Mouse (Mus musculus): ENCODE measurements around the gene Zdhhc22. TPM values are rescaled to one million over a fixed set of nuclear protein-coding genes. Genes with fewer than 3 reads are reported as not detected.
A peak's percentile ranks its signal among the peaks of the same experiment; 100 is the strongest.

Zdhhc22 gene
- 0.43 and 0.91 TPM in 2 replicates for polyA plus RNA-seq (2015; fragmentation: Nextera tagmentation; extraction: Ambion mirVana)

DNA sequence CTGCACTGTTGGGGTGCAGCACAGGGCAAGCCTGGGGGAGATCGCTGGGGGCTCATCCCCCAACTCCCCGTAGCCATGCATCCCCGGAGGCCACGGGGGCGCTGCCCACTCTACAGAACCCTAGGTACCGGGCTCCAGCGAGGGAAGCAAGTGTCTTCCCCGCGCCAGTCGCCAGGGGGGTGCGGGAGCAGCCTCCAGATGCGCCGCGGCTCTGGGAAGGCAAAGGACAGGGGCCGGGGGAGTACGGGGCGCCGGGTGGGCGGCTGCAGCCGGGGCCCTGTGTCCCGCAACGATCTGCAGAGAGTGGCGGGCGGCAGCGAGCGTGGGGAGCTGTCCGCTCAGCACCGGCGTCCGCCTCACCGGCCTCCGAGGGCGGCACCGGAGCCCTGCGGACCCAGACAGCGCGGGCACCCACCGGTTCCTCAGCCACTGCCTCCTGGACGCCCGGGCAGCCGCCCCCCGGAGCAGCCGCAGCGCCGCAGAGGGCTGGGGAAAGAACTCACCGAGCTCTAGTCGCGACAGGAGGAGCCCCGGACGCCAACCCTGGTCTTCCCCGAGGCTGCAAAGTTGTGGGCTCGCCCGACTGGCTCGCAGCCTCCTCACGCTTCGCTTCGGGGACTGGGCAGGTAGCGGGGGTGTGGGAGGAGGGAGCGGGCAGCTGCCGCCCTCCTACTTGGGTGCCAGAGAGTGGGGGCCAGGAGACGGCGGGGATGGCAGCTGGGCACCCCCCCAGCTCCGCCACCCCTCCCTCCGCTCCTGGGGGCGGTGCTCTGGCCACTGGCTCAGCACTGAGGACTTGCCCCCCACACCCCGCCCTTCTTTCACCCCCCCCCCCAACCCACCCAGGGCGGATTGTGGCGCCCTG is at the start of gene Zdhhc22:
Gene Zdhhc22, minus strand, starts transcription at position 541 of the 865 bp plus-strand sequence.
- H3K27me3 ChIP-seq (ENCODE audit: control insufficient read depth, insufficient read depth, low read length), result peaks cover 48% of the 10 kb centered on the region
- peak; percentile 44; the same call in 1 of the 2 replicates for ATAC-seq (ENCODE audit: insufficient read depth, low FRiP score)

DNA sequence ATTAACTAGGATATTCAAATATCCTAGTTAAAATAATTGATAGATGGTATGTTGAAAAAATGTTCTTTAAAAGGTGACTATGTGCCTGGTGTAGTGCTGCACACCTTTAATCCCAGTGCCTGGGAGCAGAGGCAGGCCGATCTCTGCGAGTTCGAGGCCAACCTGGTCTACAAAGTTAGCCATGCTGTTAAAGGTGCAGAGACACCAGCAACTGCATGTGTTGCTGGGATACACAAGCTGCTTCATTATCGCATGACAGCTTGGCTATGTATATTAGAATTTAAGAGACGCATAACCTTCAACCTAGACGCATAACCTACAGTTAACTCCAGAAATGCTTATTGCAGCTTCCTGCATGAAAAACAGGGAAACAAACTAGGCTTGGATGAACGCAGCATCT is 46.4 kb upstream of the Zdhhc22 start:
- H3K9me3 ChIP-seq (replicated peaks; ENCODE audit: control insufficient read depth, low read length), result no peaks in the 10 kb centered on the region
- H3K4me2 ChIP-seq (ENCODE audit: low read depth, low read length), result no peak overlapping the region
- H3K4me3 ChIP-seq (replicated peaks; ENCODE audit: low read length), result no peak overlapping the region
- no peaks in the 10 kb centered on the region for H3K36me3 ChIP-seq (ENCODE audit: control insufficient read depth, insufficient read depth, low read length)
- no peak for ATAC-seq (ENCODE audit: insufficient read depth, low FRiP score)
- no peaks in the 10 kb centered on the region for H3K4me1 ChIP-seq (ENCODE audit: control insufficient read depth, insufficient read depth, low read length)
- H3K27ac ChIP-seq (ENCODE audit: low read length), result no peak overlapping the region
- no peaks in the 10 kb centered on the region for H3K27me3 ChIP-seq (ENCODE audit: control insufficient read depth, insufficient read depth, low read length)
- WGBS, result 89% methylated on average over 7 of the region's 7 CpGs
- H3K9ac ChIP-seq (ENCODE audit: low read length), result no peak overlapping the region

More for the DNA sequence above, at the start of gene Zdhhc22:
- Histone ChIP-seq H3K9me3 (replicated peaks; ENCODE audit: control insufficient read depth, low read length) (no peaks in the 10 kb centered on the region), H3K27ac (ENCODE audit: low read length) (no peak within 1 kb of the TSS), H3K4me1 (ENCODE audit: control insufficient read depth, insufficient read depth, low read length) (peaks cover 8% of the 10 kb centered on the region; the same call in 1 of the 2 replicates), H3K9ac (ENCODE audit: low read length) (no peak within 1 kb of the TSS), H3K36me3 (ENCODE audit: control insufficient read depth, insufficient read depth, low read length) (no peaks in the 10 kb centered on the region), H3K4me2 (ENCODE audit: low read depth, low read length) (peak within 1 kb of the TSS; percentile 42), H3K4me3 (replicated peaks; ENCODE audit: low read length) (peak within 1 kb of the TSS; percentile 19)
- 1% methylated on average over 64 of the region's 68 CpGs for whole genome bisulfite sequencing

DNA sequence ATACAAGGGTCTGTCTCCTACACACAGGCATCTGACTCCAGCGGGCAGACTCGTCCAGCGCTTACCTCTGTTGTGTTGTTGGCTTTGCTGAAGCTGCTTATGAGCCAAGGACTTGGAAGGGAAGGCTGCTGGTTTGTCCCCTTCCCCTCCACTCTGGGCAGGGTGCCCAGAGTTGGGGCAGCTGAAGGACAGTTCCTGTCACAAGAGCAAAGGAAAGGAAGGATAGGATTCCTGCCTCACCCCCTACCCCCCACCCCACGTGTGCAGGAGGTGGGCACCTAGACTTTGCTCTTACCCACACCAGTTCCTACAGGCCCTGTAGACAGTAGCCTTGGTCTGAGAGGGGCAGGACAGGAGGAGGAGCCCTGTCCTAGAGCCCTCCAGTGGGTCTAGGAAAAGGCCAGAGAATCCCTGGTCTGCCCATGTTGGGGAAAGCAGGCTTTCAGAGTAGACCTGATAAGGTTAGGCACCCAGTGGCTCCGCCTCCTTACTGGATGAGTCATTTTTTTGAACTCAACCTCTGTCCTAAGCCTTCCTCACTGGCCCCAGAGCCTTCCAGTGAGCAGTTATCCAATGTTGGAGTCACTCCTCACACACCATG is 41.0 kb upstream of the Zdhhc22 start:
- no peaks in the 10 kb centered on the region for H3K9me3 ChIP-seq (replicated peaks; ENCODE audit: control insufficient read depth, low read length)
- no peak overlapping the region for H3K4me2 ChIP-seq (ENCODE audit: low read depth, low read length)
- H3K4me3 ChIP-seq (replicated peaks; ENCODE audit: low read length), result no peak overlapping the region
- H3K27ac ChIP-seq (ENCODE audit: low read length), result no peak overlapping the region
- ATAC-seq (ENCODE audit: insufficient read depth, low FRiP score), result no peak
- no peaks in the 10 kb centered on the region for H3K36me3 ChIP-seq (ENCODE audit: control insufficient read depth, insufficient read depth, low read length)
- H3K9ac ChIP-seq (ENCODE audit: low read length), result no peak overlapping the region
- 67% methylated on average over 5 of the region's 5 CpGs for WGBS
- H3K4me1 ChIP-seq (ENCODE audit: control insufficient read depth, insufficient read depth, low read length), result no peaks in the 10 kb centered on the region
- H3K27me3 ChIP-seq (ENCODE audit: control insufficient read depth, insufficient read depth, low read length), result peaks cover 5% of the 10 kb centered on the region; the same call in 1 of the 2 replicates

DNA sequence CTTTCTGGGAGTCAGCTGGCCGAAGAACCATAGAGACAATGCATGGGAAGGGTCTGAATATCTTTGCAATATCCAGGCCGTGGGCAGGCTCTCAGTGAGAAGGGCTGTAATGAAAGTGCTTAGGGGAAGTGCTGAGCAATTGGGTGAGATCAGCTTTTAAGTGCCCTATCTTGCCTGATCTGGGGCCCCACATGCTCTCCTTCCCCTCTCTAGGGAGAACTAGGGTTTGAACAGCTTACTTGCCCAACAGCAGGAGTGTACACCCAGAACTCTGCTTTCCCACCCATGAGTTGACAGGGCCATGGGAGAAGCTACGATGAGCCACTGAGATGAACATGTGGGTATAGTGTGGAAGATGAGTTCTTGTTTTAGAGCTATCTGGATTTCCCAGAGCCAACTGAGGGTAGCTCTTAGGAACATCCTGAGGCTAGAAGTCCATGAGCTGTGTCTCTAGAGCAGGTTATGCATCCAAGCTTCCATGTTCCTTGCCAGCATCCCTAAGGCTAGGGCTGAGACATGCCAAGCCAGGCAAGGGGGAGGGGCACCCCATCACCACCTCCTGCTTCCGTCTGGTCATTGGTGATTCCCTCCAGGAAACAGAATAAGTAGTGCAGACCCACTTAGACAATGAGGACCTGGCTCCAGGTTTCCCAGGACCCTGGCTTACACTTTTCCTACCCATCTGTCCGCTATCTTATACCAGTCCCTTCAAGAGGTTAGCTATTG is 39.2 kb upstream of the Zdhhc22 start:
- H3K9ac ChIP-seq (ENCODE audit: low read length), result no peak overlapping the region
- no peaks in the 10 kb centered on the region for H3K9me3 ChIP-seq (replicated peaks; ENCODE audit: control insufficient read depth, low read length)
- no peak overlapping the region for H3K27ac ChIP-seq (ENCODE audit: low read length)
- no peaks in the 10 kb centered on the region for H3K4me1 ChIP-seq (ENCODE audit: control insufficient read depth, insufficient read depth, low read length)
- WGBS, result 75% methylated on average over 5 of the region's 5 CpGs
- peaks cover 8% of the 10 kb centered on the region; the same call in 1 of the 2 replicates for H3K27me3 ChIP-seq (ENCODE audit: control insufficient read depth, insufficient read depth, low read length)
- no peak overlapping the region for H3K4me2 ChIP-seq (ENCODE audit: low read depth, low read length)
- no peak for ATAC-seq (ENCODE audit: insufficient read depth, low FRiP score)
- H3K36me3 ChIP-seq (ENCODE audit: control insufficient read depth, insufficient read depth, low read length), result no peaks in the 10 kb centered on the region
- no peak overlapping the region for H3K4me3 ChIP-seq (replicated peaks; ENCODE audit: low read length)

DNA sequence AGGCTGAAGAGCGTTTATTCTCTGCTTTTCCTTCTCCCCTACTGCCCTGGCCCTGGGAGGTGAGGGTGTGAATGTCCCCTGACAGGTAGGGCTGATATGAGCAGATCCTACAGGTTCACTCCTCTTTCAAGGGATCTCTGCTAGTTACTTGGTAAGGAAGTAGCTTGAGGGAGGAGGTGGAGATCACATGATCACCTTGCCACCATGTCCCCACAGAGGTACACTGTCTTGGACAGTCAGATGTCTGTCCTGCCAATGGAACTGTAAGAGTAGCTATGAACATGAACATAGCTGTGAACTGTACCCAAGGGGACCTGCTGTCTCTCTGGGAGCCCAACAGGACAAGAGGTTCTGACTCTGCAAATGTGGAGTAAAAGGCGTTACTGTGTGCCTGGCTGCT is 37.8 kb upstream of the Zdhhc22 start:
- 50% methylated on average over 2 of the region's 2 CpGs for WGBS

DNA sequence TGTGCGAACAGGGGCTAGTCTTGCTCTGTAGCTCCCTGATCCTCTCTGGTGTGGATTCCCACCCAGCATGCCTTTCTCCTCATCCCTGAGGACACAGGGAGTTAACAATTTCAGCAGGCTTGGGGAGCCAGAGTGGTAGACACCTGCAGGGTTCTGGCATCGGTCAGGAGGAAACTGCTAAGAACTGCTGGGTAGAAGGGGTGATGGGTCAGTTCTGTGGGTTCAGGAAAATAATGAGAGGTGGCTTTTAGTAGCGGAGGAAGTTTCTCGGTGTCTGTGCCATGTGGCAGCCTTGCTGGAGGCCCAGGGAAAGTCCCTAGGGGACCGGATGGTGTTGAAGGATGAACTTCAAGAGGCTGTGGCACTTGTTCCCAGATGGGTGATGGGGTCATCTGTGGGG is 37.2 kb upstream of the Zdhhc22 start:
- ATAC-seq (ENCODE audit: insufficient read depth, low FRiP score), result no peak
- no peaks in the 10 kb centered on the region for H3K9me3 ChIP-seq (replicated peaks; ENCODE audit: control insufficient read depth, low read length)
- H3K4me1 ChIP-seq (ENCODE audit: control insufficient read depth, insufficient read depth, low read length), result no peaks in the 10 kb centered on the region
- H3K4me3 ChIP-seq (replicated peaks; ENCODE audit: low read length), result no peak overlapping the region
- H3K27me3 ChIP-seq (ENCODE audit: control insufficient read depth, insufficient read depth, low read length), result peaks cover 8% of the 10 kb centered on the region; the same call in 1 of the 2 replicates
- no peak overlapping the region for H3K27ac ChIP-seq (ENCODE audit: low read length)
- no peaks in the 10 kb centered on the region for H3K36me3 ChIP-seq (ENCODE audit: control insufficient read depth, insufficient read depth, low read length)
- H3K4me2 ChIP-seq (ENCODE audit: low read depth, low read length), result no peak overlapping the region
- 57% methylated on average over 5 of the region's 5 CpGs for WGBS
- H3K9ac ChIP-seq (ENCODE audit: low read length), result no peak overlapping the region

More for the DNA sequence above, 37.8 kb upstream of the Zdhhc22 start:
- no peak overlapping the region for H3K27ac ChIP-seq (ENCODE audit: low read length)
- H3K4me3 ChIP-seq (replicated peaks; ENCODE audit: low read length), result no peak overlapping the region
- ATAC-seq (ENCODE audit: insufficient read depth, low FRiP score), result no peak
- H3K36me3 ChIP-seq (ENCODE audit: control insufficient read depth, insufficient read depth, low read length), result no peaks in the 10 kb centered on the region
- no peaks in the 10 kb centered on the region for H3K4me1 ChIP-seq (ENCODE audit: control insufficient read depth, insufficient read depth, low read length)
- no peak overlapping the region for H3K9ac ChIP-seq (ENCODE audit: low read length)
- peaks cover 8% of the 10 kb centered on the region; the same call in 1 of the 2 replicates for H3K27me3 ChIP-seq (ENCODE audit: control insufficient read depth, insufficient read depth, low read length)
- no peak overlapping the region for H3K4me2 ChIP-seq (ENCODE audit: low read depth, low read length)
- no peaks in the 10 kb centered on the region for H3K9me3 ChIP-seq (replicated peaks; ENCODE audit: control insufficient read depth, low read length)

DNA sequence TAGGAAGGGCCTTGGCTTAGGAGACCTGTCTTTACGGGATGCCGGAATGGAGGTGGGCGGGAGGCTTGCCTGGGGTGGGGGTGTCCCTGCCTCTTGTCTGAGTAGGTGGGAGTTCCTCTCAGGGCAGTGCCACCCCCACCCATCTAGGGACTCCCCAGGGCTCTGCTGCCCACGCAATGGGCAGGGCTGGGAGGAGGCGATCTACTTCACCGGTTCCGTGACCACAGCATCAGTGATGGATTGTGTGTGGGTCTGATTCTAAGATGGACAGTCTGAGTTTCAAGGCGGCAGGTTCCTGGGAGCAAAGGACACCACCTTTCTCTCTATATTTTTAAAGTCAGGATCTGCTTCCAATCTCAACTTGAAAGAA is 36.6 kb upstream of the Zdhhc22 start:
- peaks cover 8% of the 10 kb centered on the region; the same call in 1 of the 2 replicates for H3K27me3 ChIP-seq (ENCODE audit: control insufficient read depth, insufficient read depth, low read length)
- H3K9me3 ChIP-seq (replicated peaks; ENCODE audit: control insufficient read depth, low read length), result no peaks in the 10 kb centered on the region
- H3K27ac ChIP-seq (ENCODE audit: low read length), result no peak overlapping the region
- 18% methylated on average over 8 of the region's 8 CpGs for WGBS
- ATAC-seq (ENCODE audit: insufficient read depth, low FRiP score), result no peak
- no peaks in the 10 kb centered on the region for H3K4me1 ChIP-seq (ENCODE audit: control insufficient read depth, insufficient read depth, low read length)
- peak overlapping the region; percentile 21; the same call in 1 of the 2 replicates for H3K4me3 ChIP-seq (replicated peaks; ENCODE audit: low read length)
- no peak overlapping the region for H3K9ac ChIP-seq (ENCODE audit: low read length)
- H3K4me2 ChIP-seq (ENCODE audit: low read depth, low read length), result peak overlapping the region; percentile 37; the same call in 1 of the 2 replicates
- H3K36me3 ChIP-seq (ENCODE audit: control insufficient read depth, insufficient read depth, low read length), result no peaks in the 10 kb centered on the region

DNA sequence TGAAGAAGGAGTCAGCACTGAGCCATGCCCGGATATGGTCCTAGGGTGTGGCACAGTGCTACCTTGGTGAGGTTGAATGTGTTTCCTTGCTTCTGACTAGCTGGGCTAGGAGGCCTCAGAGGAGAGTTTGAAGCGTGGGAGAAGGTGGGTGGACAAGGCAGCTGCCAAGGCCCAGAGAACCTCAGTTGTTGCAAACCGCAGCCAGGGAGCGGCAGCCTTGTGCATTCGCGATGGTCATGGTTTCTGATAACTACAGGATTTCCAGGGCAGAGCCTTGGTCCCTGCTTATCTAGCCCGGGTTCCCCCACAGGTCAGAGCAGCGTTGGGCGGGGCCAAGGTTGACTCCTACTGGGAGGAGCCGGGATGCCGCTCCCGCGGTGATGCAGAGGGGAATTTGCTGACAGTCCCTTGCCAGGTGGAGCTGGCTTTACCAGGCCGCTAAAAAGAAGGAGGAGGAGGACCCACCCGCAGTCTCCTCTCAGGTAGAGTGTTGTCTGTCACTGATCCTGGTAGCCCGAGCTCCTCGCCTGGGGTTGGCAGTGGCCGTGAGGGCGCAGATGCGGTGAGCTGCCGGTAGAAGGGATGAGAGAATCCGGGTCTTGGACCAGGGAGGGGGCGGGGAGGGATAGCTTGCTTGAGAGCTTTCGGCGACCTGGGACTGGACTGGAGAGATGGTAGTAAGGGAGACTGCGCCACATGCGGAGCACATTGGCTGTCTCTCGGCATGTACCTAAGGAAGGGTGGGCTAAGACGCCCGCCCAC is 36.1 kb upstream of the Zdhhc22 start:
- H3K4me1 ChIP-seq (ENCODE audit: control insufficient read depth, insufficient read depth, low read length), result no peaks in the 10 kb centered on the region
- no peak overlapping the region for H3K9ac ChIP-seq (ENCODE audit: low read length)
- peak overlapping the region; percentile 37 for H3K4me2 ChIP-seq (ENCODE audit: low read depth, low read length)
- peaks cover 8% of the 10 kb centered on the region; the same call in 1 of the 2 replicates for H3K27me3 ChIP-seq (ENCODE audit: control insufficient read depth, insufficient read depth, low read length)
- peak overlapping the region; percentile 5; the same call in 1 of the 2 replicates for H3K27ac ChIP-seq (ENCODE audit: low read length)
- WGBS, result 3% methylated on average over 30 of the region's 30 CpGs
- H3K4me3 ChIP-seq (replicated peaks; ENCODE audit: low read length), result peak overlapping the region; percentile 21; the same call in 1 of the 2 replicates
- ATAC-seq (ENCODE audit: insufficient read depth, low FRiP score), result peak; percentile 69; the same call in 1 of the 2 replicates
- H3K36me3 ChIP-seq (ENCODE audit: control insufficient read depth, insufficient read depth, low read length), result no peaks in the 10 kb centered on the region
- H3K9me3 ChIP-seq (replicated peaks; ENCODE audit: control insufficient read depth, low read length), result no peaks in the 10 kb centered on the region
